Mouse (Mus musculus): ENCODE data around the gene Stum. TPM values are rescaled to one million over a fixed set of nuclear protein-coding genes. Genes with fewer than 3 reads are reported as not detected.

Gene Stum
- total and polyA plus RNA-seq, 3 experiments, result 0.42 to 0.61 (median 0.51) TPM

GRCm38 (mm10) chr1:180508662-180509061, 25.4 kb upstream of the Stum start:
- Histone ChIP-seq H3K27me3 (replicated peaks) (no peaks in the 10 kb centered on the region), H3K4me2 (ENCODE audit: insufficient read depth, low read depth, poor library complexity, severe bottlenecking) (no peak overlapping the region), H3K79me2 (replicated peaks; ENCODE audit: control insufficient read depth, extremely low read depth, insufficient read depth, poor library complexity, severe bottlenecking) (no peaks in the 10 kb centered on the region), H3K4me3 (replicated peaks in 1 of 3; ENCODE audit: low read depth in 2 of 3, low read length in 2 of 3, poor library complexity in 1 of 3) (no peak overlapping the region), H3K9me3 (replicated peaks; ENCODE audit: low read length) (no peaks in the 10 kb centered on the region), H3K27ac (ENCODE audit: insufficient read depth, low read depth) (no peak overlapping the region), H3K36me3 (replicated peaks in 1 of 2; ENCODE audit: control insufficient read depth in 1 of 2, insufficient read depth in 1 of 2, low read length in 1 of 2) (peaks cover 0 to 72% of the 10 kb centered on the region in 2 experiments), H3K9ac (ENCODE audit: insufficient read depth, low read depth) (no peak overlapping the region), H3K4me1 (ENCODE audit: control insufficient read depth in 1 of 2, insufficient read depth in 2 of 2) (peaks cover 34 to 70% of the 10 kb centered on the region in 2 experiments)
- TF ChIP-seq NRF1 (IDR thresholded peaks at IDR 0.05; ENCODE audit: low read depth, low read length) (peak; percentile 75), CHD1 (IDR thresholded peaks at IDR 0.05; ENCODE audit: low read depth, low read length) (no peak), POLR2AphosphoS2 (IDR thresholded peaks at IDR 0.05; ENCODE audit: low read depth, low read length) (no peak), UBTF (IDR thresholded peaks at IDR 0.05; ENCODE audit: low read depth, low read length) (no peak), PAX5 (IDR thresholded peaks at IDR 0.05; ENCODE audit: low read length) (no peak), CTCF (conservative IDR thresholded peaks at IDR 0.05 in 1 of 2, IDR thresholded peaks at IDR 0.05 in 1 of 2; ENCODE audit: low read depth in 2 of 2, low read length in 2 of 2) (no peak), MXI1 (IDR thresholded peaks at IDR 0.05; ENCODE audit: low read depth, low read length) (no peak), USF1 (IDR thresholded peaks at IDR 0.05; ENCODE audit: low read depth, low read length) (no peak), BHLHE40 (IDR thresholded peaks at IDR 0.05; ENCODE audit: low read depth, low read length) (peak; percentile 53; the same call in 1 of the 2 replicates), ELF1 (IDR thresholded peaks at IDR 0.05; ENCODE audit: low read depth, low read length) (no peak), KAT2A (IDR thresholded peaks at IDR 0.05; ENCODE audit: insufficient replicate concordance, low read length) (no peak), JUN (IDR thresholded peaks at IDR 0.05; ENCODE audit: insufficient read depth, low read depth, low read length) (no peak), RAD21 (IDR thresholded peaks at IDR 0.05; ENCODE audit: low read depth, low read length) (no peak), IRF4 (IDR thresholded peaks at IDR 0.05; ENCODE audit: low read depth, low read length) (peak; percentile 83), SMC3 (IDR thresholded peaks at IDR 0.05; ENCODE audit: low read depth, low read length) (no peak), ZKSCAN1 (IDR thresholded peaks at IDR 0.05; ENCODE audit: borderline replicate concordance, low read depth, low read length) (no peak), SIN3A (IDR thresholded peaks at IDR 0.05; ENCODE audit: low read length) (no peak), GABPA (IDR thresholded peaks at IDR 0.05; ENCODE audit: insufficient replicate concordance, low read depth, low read length) (no peak), MAX (IDR thresholded peaks at IDR 0.05; ENCODE audit: low read length) (peak; percentile 49; the same call in 1 of the 2 replicates)
- DNase-seq (ENCODE audit: extremely low read depth), result no peak
- in situ Hi-C loops (cut with MboI; ENCODE audit: low pct_ligation_motif_present, low pct_unique_long_range_greater_than_20kb, low sequenced_read_pairs), result loop anchor here (5.0 kb wide), 1 partner anchor 54 kb away; no protein-coding TSS in a partner anchor
- dilution Hi-C loops (cut with MboI; ENCODE audit: extremely low pct_ligation_motif_present, extremely low pct_unique_long_range_greater_than_20kb, low sequenced_read_pairs), result no loop called here

GRCm38 (mm10) chr1:180507291-180507791, 24.0 kb upstream of the Stum start:
- H3K9ac ChIP-seq (ENCODE audit: insufficient read depth, low read depth), result no peak overlapping the region
- H3K4me2 ChIP-seq (ENCODE audit: insufficient read depth, low read depth, poor library complexity, severe bottlenecking), result no peak overlapping the region
- DNase-seq (ENCODE audit: extremely low read depth), result no peak
- no peaks in the 10 kb centered on the region for H3K9me3 ChIP-seq (replicated peaks; ENCODE audit: low read length)
- H3K27ac ChIP-seq (ENCODE audit: insufficient read depth, low read depth), result no peak overlapping the region
- dilution Hi-C loops (cut with MboI; ENCODE audit: extremely low pct_ligation_motif_present, extremely low pct_unique_long_range_greater_than_20kb, low sequenced_read_pairs), result no loop called here
- in situ Hi-C loops (cut with MboI; ENCODE audit: low pct_ligation_motif_present, low pct_unique_long_range_greater_than_20kb, low sequenced_read_pairs), result loop anchor here (5.0 kb wide), 1 partner anchor 55 kb away; no protein-coding TSS in a partner anchor
- H3K79me2 ChIP-seq (replicated peaks; ENCODE audit: control insufficient read depth, extremely low read depth, insufficient read depth, poor library complexity, severe bottlenecking), result no peaks in the 10 kb centered on the region
- H3K4me3 ChIP-seq (replicated peaks in 1 of 3; ENCODE audit: low read depth in 2 of 3, low read length in 2 of 3, poor library complexity in 1 of 3), result no peak overlapping the region
- H3K4me1 ChIP-seq (ENCODE audit: control insufficient read depth in 1 of 2, insufficient read depth in 2 of 2), result peaks cover 25 to 57% of the 10 kb centered on the region in 2 experiments
- TF ChIP-seq CHD1 (IDR thresholded peaks at IDR 0.05; ENCODE audit: low read depth, low read length) (no peak), POLR2AphosphoS2 (IDR thresholded peaks at IDR 0.05; ENCODE audit: low read depth, low read length) (no peak), UBTF (IDR thresholded peaks at IDR 0.05; ENCODE audit: low read depth, low read length) (no peak), MYC (IDR thresholded peaks at IDR 0.05; ENCODE audit: low read depth, low read length) (no peak)
- H3K36me3 ChIP-seq (replicated peaks in 1 of 2; ENCODE audit: control insufficient read depth in 1 of 2, insufficient read depth in 1 of 2, low read length in 1 of 2), result peaks cover 0 to 73% of the 10 kb centered on the region in 2 experiments
- H3K27me3 ChIP-seq (replicated peaks), result no peaks in the 10 kb centered on the region

Data from CH12.LX (cell line).